Mouse (Mus musculus) mesoderm, embryonic 11.5 days (tissue): Measurements from ENCODE around the gene Kndc1.

Source experiments
- DNase-seq: peaks from one replicate; pipeline ENCODE4 v3.0.0-alpha.2; 2012; ENCODE audit warnings: low read depth, low spot score

The Kndc1 gene

GRCm38 (mm10) chr7:139988272-139988671 lies 93.8 kb downstream of the Kndc1 start:
- DNase-seq: no peak

GRCm38 (mm10) chr7:139990864-139991394 lies 96.4 kb downstream of the Kndc1 start:
- no peak for DNase-seq
